Mouse (Mus musculus): ENCODE results near the gene Ncdn.

Ncdn gene

GRCm38 (mm10) chr4:126732531-126733380 is 20.5 kb downstream of the Ncdn start:
- peak in 1 of 2 experiments; percentile 44 for DNase-seq (ENCODE audit: inconsistent age in 2 of 2, low spot score in 1 of 2)

GRCm38 (mm10) chr4:126732111-126732510 is 21.1 kb downstream of the Ncdn start:
- no peak for DNase-seq (ENCODE audit: inconsistent age in 2 of 2, low spot score in 1 of 2)

GRCm38 (mm10) chr4:126707439-126707826 is 45.8 kb downstream of the Ncdn start:
- no peak for DNase-seq (ENCODE audit: inconsistent age in 2 of 2, low spot score in 1 of 2)

- DNase-seq (ENCODE audit: inconsistent age in 2 of 2, low spot score in 1 of 2), result no peak
These were observed 46.4 kb downstream of the Ncdn start for GRCm38 (mm10) chr4:126706630-126707438.

GRCm38 (mm10) chr4:126696908-126697307 is 56.3 kb downstream of the Ncdn start:
- no peak for DNase-seq (ENCODE audit: inconsistent age in 2 of 2, low spot score in 1 of 2)
